Mouse (Mus musculus) lung, postnatal 25 days (tissue): Measurements from ENCODE around the gene Cmtr1.

Experiments used
- DNase-seq: peaks from one replicate; pipeline ENCODE4 v3.0.0; 2022; ENCODE audit warnings: low spot score

The Cmtr1 gene

GRCm38 (mm10) chr17:29737849-29738804 lies 77.7 kb downstream of the Cmtr1 start:
- no peak for DNase-seq

GRCm38 (mm10) chr17:29747466-29747865 lies 87.1 kb downstream of the Cmtr1 start:
- DNase-seq = no peak

GRCm38 (mm10) chr17:29754510-29754909 lies 94.1 kb downstream of the Cmtr1 start:
- no peak for DNase-seq
